Mouse (Mus musculus): Measurements from ENCODE around the gene Krtap9-5.

- TF ChIP-seq CTCF (IDR thresholded peaks at IDR 0.05; ENCODE audit: low read depth) (no peak), EP300 (IDR thresholded peaks at IDR 0.05; ENCODE audit: low read depth) (no peak)
These were observed 37.9 kb downstream of the Krtap9-5 start, which contains the start of gene Krtap16-1 for GRCm38 (mm10) chr11:99986180-99986647.

Data from liver, embryonic 14.5 days (tissue).